Mouse (Mus musculus) cerebellum, postnatal 14 days (tissue): ENCODE measurements around the gene Eda.
"Not testable (repeated sequence)": the region's sequence is repeated elsewhere in the genome, so short reads cannot be mapped to it uniquely, and the experiment has no call there.

Experiments
- DNase-seq, 2 experiments: peaks; one replicate each; pipeline ENCODE4 v3.0.0; 2021; ENCODE audit warnings: mixed read lengths in 2 of 2

Gene Eda

GRCm38 (mm10) chrX:100428693-100429092, 453.3 kb downstream of the Eda start, which contains the start of gene Otud6a:
Gene Otud6a, plus strand, starts transcription at chrX:100429013.
- DNase-seq, result no peak

- DNase-seq, result no peak
Measured at GRCm38 (mm10) chrX:100432311-100432710, 456.9 kb downstream of the Eda start.

GRCm38 (mm10) chrX:100442617-100443016, 467.2 kb downstream of the Eda start, which contains the start of gene Awat2:
Gene Awat2, minus strand, starts transcription at chrX:100442717.
- DNase-seq, result not testable (repeated sequence)

GRCm38 (mm10) chrX:100443532-100443931, 468.1 kb downstream of the Eda start:
- DNase-seq, result no peak
